Mouse (Mus musculus) CH12.LX (cell line): ENCODE measurements at regions not wholly inside any gene's neighbourhood (a gene's known extent, or its start where the extent isn't known, plus 50 kb on each side); places are given as distances from the start of the nearest gene placed in this dataset.
A peak's percentile ranks its signal among the peaks of the same experiment; 100 is the strongest.

ENCODE experiments used
- DNase-seq: peaks from one replicate; pipeline ENCODE4 v3.0.0-alpha.2; 2013; ENCODE audit errors: extremely low read depth
- H3K27ac ChIP-seq: 2 replicates; pipeline ENCODE4 v1.5.1; 2012; ENCODE audit warnings: low read depth, mild to moderate bottlenecking, control low read depth, moderate library complexity; ENCODE audit not compliant: insufficient read depth
- H3K27me3 ChIP-seq: replicated peaks from 2 replicates; pipeline ENCODE3; 2012; ENCODE audit warnings: inconsistent platforms
- H3K36me3 ChIP-seq, 2 experiments: replicated peaks in 1 of 2; 2 replicates each; pipeline versions ENCODE3 to v1.6.1; 2012; ENCODE audit warnings: inconsistent platforms in 1 of 2, low read length in 1 of 2, mild to moderate bottlenecking in 1 of 2, mixed read lengths in 1 of 2, moderate library complexity in 1 of 2; ENCODE audit not compliant: control insufficient read depth in 1 of 2, insufficient read depth in 1 of 2
- H3K4me1 ChIP-seq, 2 experiments: 2 replicates each; pipeline ENCODE4 v1.6.1; 2012; ENCODE audit warnings: inconsistent platforms in 1 of 2, moderate library complexity in 1 of 2; ENCODE audit not compliant: insufficient read depth in 2 of 2, control insufficient read depth in 1 of 2
- H3K4me2 ChIP-seq: 2 replicates; pipeline ENCODE4 v1.6.1; 2012; ENCODE audit warnings: low read depth, mild to moderate bottlenecking, control low read depth; ENCODE audit not compliant: poor library complexity, insufficient read depth, severe bottlenecking
- H3K4me3 ChIP-seq, 3 experiments: fragments of 150-350 bp in 1 of 3; sonication (generic) in 1 of 3; replicated peaks in 1 of 3; 2 replicates each; pipeline versions ENCODE3 to v1.5.1; 2011 to 2012; ENCODE audit warnings: low read depth in 2 of 3, low read length in 2 of 3, mild to moderate bottlenecking in 2 of 3, moderate library complexity in 2 of 3, control low read depth in 1 of 3, improper control_type of control experiment in 1 of 3, inconsistent platforms in 1 of 3, mixed read lengths in 1 of 3; ENCODE audit not compliant: poor library complexity in 1 of 3
- H3K79me2 ChIP-seq: replicated peaks from 2 replicates; pipeline ENCODE4 v1.6.1; 2012; ENCODE audit warnings: mild to moderate bottlenecking, moderate library complexity; ENCODE audit not compliant: control insufficient read depth, poor library complexity, insufficient read depth, severe bottlenecking; ENCODE audit errors: extremely low read depth
- H3K9ac ChIP-seq: 2 replicates; pipeline ENCODE4 v1.6.1; 2012; ENCODE audit warnings: low read depth, mild to moderate bottlenecking, control low read depth, moderate library complexity; ENCODE audit not compliant: insufficient read depth
- H3K9me3 ChIP-seq: replicated peaks from 2 replicates; pipeline ENCODE3; 2012; ENCODE audit warnings: low read length, inconsistent platforms, mixed read lengths
- EP300 ChIP-seq: IDR thresholded peaks from 2 replicates; pipeline ENCODE4 v1.6.1; 2011; ENCODE audit warnings: low read length, improper control_type of control experiment
- ETS1 ChIP-seq: conservative IDR thresholded peaks from 2 replicates; pipeline ENCODE4 v1.6.1; 2012; ENCODE audit warnings: low read depth, mild to moderate bottlenecking, inconsistent platforms, low read length, improper control_type of control experiment, moderate library complexity
- JUN ChIP-seq: IDR thresholded peaks from 2 replicates; pipeline ENCODE4 v1.6.1; 2011; ENCODE audit warnings: low read depth, mild to moderate bottlenecking, low read length, improper control_type of control experiment, moderate library complexity; ENCODE audit not compliant: insufficient read depth
- KAT2A ChIP-seq: IDR thresholded peaks from 2 replicates; pipeline ENCODE4 v1.6.1; 2012; ENCODE audit warnings: low read length, improper control_type of control experiment, inconsistent platforms; ENCODE audit not compliant: insufficient replicate concordance
- MAFK ChIP-seq: IDR thresholded peaks from 2 replicates; pipeline ENCODE4 v1.6.1; 2011; ENCODE audit warnings: low read length, improper control_type of control experiment; ENCODE audit not compliant: insufficient replicate concordance
- MEF2A ChIP-seq: IDR thresholded peaks from 2 replicates; pipeline ENCODE4 v1.6.1; 2014; ENCODE audit warnings: low read depth, mild to moderate bottlenecking, inconsistent platforms, low read length, improper control_type of control experiment, borderline replicate concordance
- PAX5 ChIP-seq: IDR thresholded peaks from 2 replicates; pipeline ENCODE4 v1.6.1; 2012; ENCODE audit warnings: low read length, inconsistent platforms, mixed read lengths
- RAD21 ChIP-seq: IDR thresholded peaks from 2 replicates; pipeline ENCODE4 v1.6.1; 2011; ENCODE audit warnings: low read depth, mild to moderate bottlenecking, low read length, improper control_type of control experiment, moderate library complexity
- ZC3H11A ChIP-seq: IDR thresholded peaks from 2 replicates; pipeline ENCODE4 v1.6.1; 2012; ENCODE audit warnings: low read depth, mild to moderate bottlenecking, inconsistent platforms, low read length, improper control_type of control experiment
- ZKSCAN1 ChIP-seq: IDR thresholded peaks from 2 replicates; pipeline ENCODE4 v1.6.1; 2012; ENCODE audit warnings: low read depth, inconsistent platforms, low read length, improper control_type of control experiment, borderline replicate concordance
- dilution Hi-C: fragments of 300-500 bp; cut with MboI; formaldehyde crosslinking; loops from 2 replicates; pipeline ENCODE4 v1.14.3; 2020; ENCODE audit warnings: low sequenced_read_pairs; ENCODE audit not compliant: extremely low pct_unique_long_range_greater_than_20kb, extremely low pct_ligation_motif_present
- in situ Hi-C: fragments of 300-500 bp; cut with MboI; formaldehyde crosslinking; loops from 3 replicates; pipeline ENCODE4 v1.14.3; 2019; ENCODE audit warnings: low sequenced_read_pairs, low pct_ligation_motif_present, low pct_unique_long_range_greater_than_20kb, mixed read lengths

DNA sequence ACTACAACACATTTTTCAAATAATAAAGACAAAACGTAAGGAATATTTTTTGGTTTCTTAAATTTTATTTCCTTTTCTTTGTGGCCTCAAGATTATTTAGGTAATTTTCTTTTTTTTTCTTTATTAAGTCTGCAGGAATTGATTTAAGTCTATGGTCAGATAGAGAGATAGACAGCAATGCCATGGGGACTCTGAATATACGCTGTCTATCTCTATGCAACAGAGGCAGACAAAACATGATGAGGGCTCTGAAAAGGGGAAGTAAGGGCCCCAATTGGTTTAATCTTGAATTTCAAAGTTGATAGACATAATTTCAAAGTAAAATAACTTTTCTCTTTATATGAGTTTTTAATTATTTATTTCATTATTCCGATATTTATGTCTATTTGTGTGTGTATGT lies 372.0 kb upstream of the Dph6 start:
- TF ChIP-seq ZC3H11A = no peak
- no peak for TF ChIP-seq MEF2A
- TF ChIP-seq PAX5 = no peak
- TF ChIP-seq JUN = no peak
- TF ChIP-seq EP300 = no peak
- no peak for TF ChIP-seq RAD21
- no peak for TF ChIP-seq ZKSCAN1
- no peak for TF ChIP-seq ETS1
- no peak for TF ChIP-seq MAFK
- in situ Hi-C loops (no loop called here), dilution Hi-C loops (no loop called here)
- H3K9ac ChIP-seq = no peak overlapping the region
- no peaks in the 10 kb centered on the region for H3K9me3 ChIP-seq
- no peaks in the 10 kb centered on the region for H3K36me3 ChIP-seq
- no peak overlapping the region for H3K4me2 ChIP-seq
- DNase-seq = no peak
- no peaks in the 10 kb centered on the region for H3K4me1 ChIP-seq
- no peak overlapping the region for H3K4me3 ChIP-seq
- H3K27ac ChIP-seq = no peak overlapping the region
- H3K27me3 ChIP-seq = no peaks in the 10 kb centered on the region
- H3K79me2 ChIP-seq = no peaks in the 10 kb centered on the region

DNA sequence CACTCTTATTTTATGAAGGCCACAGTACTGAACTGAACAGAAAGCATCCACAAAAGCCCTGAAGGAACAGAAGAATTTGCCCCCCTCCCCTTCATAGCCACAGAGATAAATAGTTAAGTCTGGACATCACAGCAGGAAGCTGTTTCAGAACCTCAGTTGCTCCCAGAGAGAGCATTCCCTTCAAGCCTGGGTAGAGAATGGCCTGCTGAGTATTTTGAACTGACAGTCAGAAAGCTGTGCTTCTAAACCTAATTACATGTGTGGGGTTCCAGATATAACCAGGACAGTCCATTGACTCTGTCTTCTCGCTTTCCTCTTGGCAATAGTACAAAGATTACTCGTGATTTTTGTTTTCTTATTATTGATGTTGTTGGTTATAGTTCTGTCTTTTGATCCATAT lies 376.4 kb upstream of the Dph6 start:
- Histone ChIP-seq H3K79me2 (no peaks in the 10 kb centered on the region), H3K4me3 (no peak overlapping the region), H3K27ac (no peak overlapping the region), H3K4me2 (no peak overlapping the region), H3K9ac (no peak overlapping the region), H3K36me3 (no peaks in the 10 kb centered on the region), H3K9me3 (no peaks in the 10 kb centered on the region), H3K4me1 (no peaks in the 10 kb centered on the region), H3K27me3 (no peaks in the 10 kb centered on the region)
- no peak for TF ChIP-seq KAT2A
- DNase-seq = no peak
- in situ Hi-C loops = no loop called here
- dilution Hi-C loops = no loop called here

DNA sequence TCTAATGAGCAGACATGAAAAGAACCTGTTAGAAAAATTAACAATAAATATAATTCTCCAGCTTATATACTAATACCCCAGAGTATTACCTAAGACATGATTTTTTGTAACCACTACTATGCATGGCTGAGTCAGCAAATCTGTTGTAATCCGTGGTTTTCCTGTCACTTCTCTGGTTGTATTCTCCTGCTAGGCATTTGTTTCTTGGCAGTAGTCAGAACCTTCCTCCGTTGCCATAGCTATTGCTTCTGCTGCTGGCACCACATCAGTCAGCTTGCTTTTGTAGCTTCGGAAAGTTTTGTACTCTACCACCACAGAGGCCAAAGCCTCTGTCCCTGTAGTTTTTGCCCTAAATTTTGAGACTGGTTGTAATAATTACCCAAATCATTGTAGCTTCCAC lies 381.4 kb upstream of the Dph6 start:
- no peaks in the 10 kb centered on the region for H3K27me3 ChIP-seq
- dilution Hi-C loops (no loop called here), in situ Hi-C loops (no loop called here)
- no peak overlapping the region for H3K27ac ChIP-seq
- no peaks in the 10 kb centered on the region for H3K36me3 ChIP-seq
- no peaks in the 10 kb centered on the region for H3K9me3 ChIP-seq
- no peak overlapping the region for H3K9ac ChIP-seq
- 0 out of 2 replicates have a peak, but pooled peaks have one; percentile 18 for TF ChIP-seq MAFK
- TF ChIP-seq KAT2A = no peak
- no peaks in the 10 kb centered on the region for H3K4me1 ChIP-seq
- no peak for DNase-seq
- no peaks in the 10 kb centered on the region for H3K79me2 ChIP-seq
- H3K4me2 ChIP-seq = no peak overlapping the region
- no peak overlapping the region for H3K4me3 ChIP-seq
